Mouse (Mus musculus) splenic B cell, adult 2 months (primary cell): Measurements from ENCODE around the gene Vmn1r180.
"Not testable (repeated sequence)": the region's sequence is repeated elsewhere in the genome, so short reads cannot be mapped to it uniquely, and the experiment has no call there.

Source experiments
- DNase-seq: peaks from one replicate; pipeline ENCODE4 v3.0.0-alpha.2; 2011; ENCODE audit warnings: low read depth, low spot score
- H3K27me3 ChIP-seq: 2 replicates; pipeline ENCODE4 v1.6.1; 2012; ENCODE audit warnings: mild to moderate bottlenecking, low read length, moderate library complexity, mixed read lengths; ENCODE audit not compliant: control insufficient read depth, poor library complexity, insufficient read depth, severe bottlenecking
- H3K36me3 ChIP-seq: 2 replicates; pipeline ENCODE4 v1.6.1; 2012; ENCODE audit warnings: mild to moderate bottlenecking, low read length, moderate library complexity, mixed read lengths; ENCODE audit not compliant: control insufficient read depth, poor library complexity, insufficient read depth, severe bottlenecking

Vmn1r180 gene

GRCm38 (mm10) chr7:23950332-23950731, at the start of gene Vmn1r180:
Gene Vmn1r180, plus strand, starts transcription at chr7:23950632.
- H3K27me3 ChIP-seq: no peaks in the 10 kb centered on the region
- no peak for DNase-seq
- H3K36me3 ChIP-seq: no peaks in the 10 kb centered on the region

GRCm38 (mm10) chr7:23926678-23927077, 23.8 kb upstream of the Vmn1r180 start, which contains the start of gene Vmn1r179:
Gene Vmn1r179, plus strand, starts transcription at chr7:23926978.
- Histone ChIP-seq H3K27me3 (no peaks in the 10 kb centered on the region), H3K36me3 (no peaks in the 10 kb centered on the region)
- no peak for DNase-seq

GRCm38 (mm10) chr7:23968044-23968443, 17.6 kb downstream of the Vmn1r180 start:
- H3K36me3 ChIP-seq, H3K27me3 ChIP-seq: not testable (repeated sequence)
- DNase-seq: peak; percentile 1

- not testable (repeated sequence) for H3K27me3 ChIP-seq, H3K36me3 ChIP-seq, DNase-seq
These were observed 23.9 kb downstream of the Vmn1r180 start, which contains the start of gene Vmn1r181 for GRCm38 (mm10) chr7:23974315-23974714. Gene Vmn1r181, plus strand, starts transcription at chr7:23974615.

- Histone ChIP-seq H3K36me3 (no peaks in the 10 kb centered on the region), H3K27me3 (no peaks in the 10 kb centered on the region)
- no peak for DNase-seq
These were observed 51.0 kb downstream of the Vmn1r180 start, which contains the start of gene V1rd19 for GRCm38 (mm10) chr7:24001391-24001790. Gene V1rd19, plus strand, starts transcription at chr7:24001691.
